Comparison of ENCODE assay signal across 8 mouse cellular contexts in genomic region chr13:93612660-93613607, GRCm38 (mm10). TPM values are rescaled to one million over a fixed set of nuclear protein-coding genes. Genes with fewer than 3 reads are reported as not detected.
DNase-seq lines count a peak whose midpoint lies in the region; ATAC-seq lines count a peak whose summit lies in the region.

No protein-coding gene starts in this region.

- peak; percentile 76 for DNase-seq in MN1 (ENCODE audit: low spot score)
- peak; percentile 62 for DNase-seq in cerebellum, adult 11-12 months
- peak; percentile 74 to 79 for DNase-seq in heart, postnatal 36 days
- DNase-seq in layer of hippocampus, adult 18-20 months (ENCODE audit: low spot score in 2 of 2), result peak; percentile 62 to 92
- peak; percentile 43 for DNase-seq in retina, adult 2 months (ENCODE audit: low read depth, low spot score)
- DNase-seq in thymus, postnatal 4 days, result peak; percentile 82

- H3K9ac ChIP-seq in forebrain, embryonic 16.5 days (replicated peaks; ENCODE audit: low read depth, low read length), result no peak overlapping the region
- no peak overlapping the region for H3K9ac ChIP-seq in lung, embryonic 15.5 days

- H3K9me3 ChIP-seq in forebrain, embryonic 16.5 days (ENCODE audit: control insufficient read depth, low read length), result no peaks in the 10 kb centered on the region
- no peaks in the 10 kb centered on the region for H3K9me3 ChIP-seq in lung, embryonic 15.5 days

- H3K27ac ChIP-seq in forebrain, embryonic 16.5 days (ENCODE audit: low read length), result no peak overlapping the region
- no peak overlapping the region; the same call in 1 of the 2 replicates for H3K27ac ChIP-seq in lung, embryonic 15.5 days

- H3K36me3 ChIP-seq in forebrain, embryonic 16.5 days (ENCODE audit: control insufficient read depth, insufficient read depth), result no peaks in the 10 kb centered on the region
- H3K36me3 ChIP-seq in lung, embryonic 15.5 days, result no peaks in the 10 kb centered on the region

- H3K4me2 ChIP-seq in forebrain, embryonic 16.5 days (ENCODE audit: low read length), result no peak overlapping the region
- H3K4me2 ChIP-seq in lung, embryonic 15.5 days, result 0 out of 2 replicates have a peak overlapping the region, but pooled peaks have one; percentile 4

- H3K27me3 ChIP-seq in forebrain, embryonic 16.5 days (replicated peaks; ENCODE audit: control insufficient read depth, insufficient read depth, low read length), result no peaks in the 10 kb centered on the region
- H3K27me3 ChIP-seq in lung, embryonic 15.5 days, result no peaks in the 10 kb centered on the region

- ATAC-seq in forebrain, embryonic 16.5 days, result peak; percentile 82
- peak; percentile 54; the same call in 1 of the 2 replicates for ATAC-seq in lung, embryonic 15.5 days (ENCODE audit: borderline replicate concordance, extremely low read depth, low FRiP score, low TSS enrichment)

- no peak overlapping the region for H3K4me3 ChIP-seq in forebrain, embryonic 16.5 days (replicated peaks; ENCODE audit: low read length)
- H3K4me3 ChIP-seq in lung, embryonic 15.5 days, result no peak overlapping the region

- WGBS in forebrain, embryonic 16.5 days, result 53% methylated on average over 19 of the region's 19 CpGs
- 43% methylated on average over 19 of the region's 19 CpGs for WGBS in lung, embryonic 15.5 days

- intact Hi-C loops in heart, postnatal 36 days (cut with DNase I), result loop anchor here (2.0 to 10.0 kb wide), 8 partner anchors 104 to 858 kb away; partner anchors contain the start of gene Jmy

- no peaks in the 10 kb centered on the region for H3K4me1 ChIP-seq in forebrain, embryonic 16.5 days (replicated peaks; ENCODE audit: control insufficient read depth, insufficient read depth, low read length)
- no peaks in the 10 kb centered on the region for H3K4me1 ChIP-seq in lung, embryonic 15.5 days

RNA-seq across cellular contexts. Expression of gene Bhmt, which starts 24.8 kb away (rescaled TPM):
- not detected in 2 replicates for polyA plus RNA-seq in forebrain, embryonic 16.5 days (2015; fragmentation: Nextera tagmentation; extraction: Ambion mirVana)
- not detected for total RNA-seq in heart, postnatal 36 days (2021)
- total RNA-seq in layer of hippocampus, adult 18-20 months (2021), result not detected
- polyA plus RNA-seq in lung, embryonic 15.5 days (2015; fragmentation: Nextera tagmentation; extraction: Ambion mirVana), result 0.05 and 0.55 TPM in 2 replicates
